Mouse (Mus musculus): ENCODE results near the gene Gm14305. TPM values are rescaled to one million over a fixed set of nuclear protein-coding genes. Genes with fewer than 3 reads are reported as not detected.
"Not testable (repeated sequence)": the region's sequence is repeated elsewhere in the genome, so short reads cannot be mapped to it uniquely, and the experiment has no call there.

Gene Gm14305
- 1 to 10 TPM; 6.2 to 8.9 TPM for total RNA-seq (2021)
- long read RNA-seq, experiment 1, transcript Gm14305-201 (4 exons, 1,167 nt): major isoform, 5 of 5 reads
- long read RNA-seq, experiment 1, partial matches to known transcripts: 0 of 5 reads
- long read RNA-seq, experiment 1, other reads (novel, unspliced or antisense): 0 of 5 reads
- long read RNA-seq, experiment 2, partial matches to known transcripts: 0 of 4 reads
- long read RNA-seq, experiment 2, other reads (novel, unspliced or antisense): 1 of 4 reads

DNA sequence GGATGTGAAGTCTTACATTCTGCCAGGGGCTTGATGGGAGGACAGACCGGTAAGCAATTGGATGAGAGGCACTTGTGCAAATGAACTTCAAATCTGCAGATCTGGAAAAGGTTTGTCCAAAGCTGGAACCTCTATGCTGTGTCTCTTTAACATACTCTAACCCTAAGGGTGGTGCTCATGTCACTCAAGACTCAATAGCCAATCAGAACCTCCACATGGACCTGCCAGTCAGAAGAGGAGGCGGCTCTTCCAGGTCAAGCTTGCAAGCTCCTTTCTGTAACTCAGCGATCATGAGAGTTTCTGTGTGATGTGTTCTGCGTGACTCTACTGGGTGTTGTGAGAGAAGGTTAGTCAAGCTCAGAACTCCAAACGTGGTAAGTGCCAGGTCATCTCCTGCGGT lies at the start of gene Gm14305:
Gm14305 (plus strand) TSS at position 278 of the 400 bp plus-strand sequence.
- not testable (repeated sequence) for DNase-seq

DNA sequence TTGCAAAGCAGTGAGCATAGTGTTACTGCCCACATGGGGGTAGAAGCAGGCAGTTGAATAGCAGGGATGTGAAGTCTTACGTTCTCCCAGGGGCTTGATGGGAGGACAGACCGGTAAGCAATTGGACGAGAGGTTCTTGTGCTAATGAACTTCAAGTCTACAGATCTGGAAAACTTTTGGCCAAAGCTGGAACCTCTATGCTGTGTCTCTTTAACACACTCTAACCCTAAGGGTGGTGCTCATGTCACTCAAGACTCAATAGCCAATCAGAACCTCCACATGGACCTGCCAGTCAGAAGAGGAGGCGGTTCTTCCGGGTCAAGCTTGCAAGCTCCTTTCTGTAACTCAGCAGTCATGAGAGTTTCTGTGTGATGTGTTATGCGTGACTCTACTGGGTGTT lies 37.9 kb upstream of the Gm14305 start, which contains the start of gene Zfp973:
Zfp973 (plus strand) TSS at position 301 of the 400 bp plus-strand sequence.
- not testable (repeated sequence) for DNase-seq

Other genes starting within 250 kb of the Gm14305 start
- not detected for gene Gm14434, start 221.5 kb upstream of the Gm14305 start, total RNA-seq (2021)
- not detected for gene Zfp967, start 187.3 kb upstream of the Gm14305 start, total RNA-seq (2021)
- gene Gm14308, start 72.0 kb upstream of the Gm14305 start, total RNA-seq (2021): 1 to 10 TPM in 1 of 2 experiments, not detected in 1; 1.7 TPM
- gene Zfp973, start 37.8 kb upstream of the Gm14305 start, total RNA-seq (2021): 10 to 100 TPM in 1 of 2 experiments, 1 to 10 TPM in 1; 8.8 to 10.5 TPM
- 10 to 100 TPM in 1 of 2 experiments, 1 to 10 TPM in 1; 5.9 to 10.5 TPM for gene Gm14295, start 90.3 kb downstream of the Gm14305 start, total RNA-seq (2021)
- not detected for gene Gm14408, start 122.8 kb downstream of the Gm14305 start, total RNA-seq (2021)
- 1 to 10 TPM; 3.0 to 3.8 TPM for gene Gm14296, start 219.5 kb downstream of the Gm14305 start, total RNA-seq (2021)